Mouse (Mus musculus) ES-E14 (cell line): ENCODE data around the gene Gm44973.
"Not testable (repeated sequence)": the region's sequence is repeated elsewhere in the genome, so short reads cannot be mapped to it uniquely, and the experiment has no call there.

ENCODE experiments used
- CHD2 ChIP-seq: IDR thresholded peaks from 2 replicates; pipeline ENCODE4 v1.6.1; 2014; ENCODE audit warnings: mild to moderate bottlenecking, low read depth, low read length, inconsistent platforms
- HCFC1 ChIP-seq: IDR thresholded peaks from 2 replicates; pipeline ENCODE4 v1.6.1; 2012; ENCODE audit warnings: low read length, inconsistent platforms, borderline replicate concordance; ENCODE audit not compliant: insufficient read depth
- MAFK ChIP-seq: IDR thresholded peaks from 2 replicates; pipeline ENCODE4 v1.6.1; 2014; ENCODE audit warnings: mild to moderate bottlenecking, low read depth, low read length, inconsistent platforms; ENCODE audit not compliant: insufficient read depth
- ZNF384 ChIP-seq: IDR thresholded peaks from 2 replicates; pipeline ENCODE4 v1.6.1; 2012; ENCODE audit warnings: low read depth, low read length, inconsistent platforms

GRCm38 (mm10) chr7:5019576-5019975, 4.3 kb downstream of the Gm44973 start:
- not testable (repeated sequence) for TF ChIP-seq HCFC1, MAFK, CHD2, ZNF384
